Mouse (Mus musculus) limb, embryonic 11.5 days (tissue): ENCODE data around the gene Trappc4. TPM values are rescaled to one million over a fixed set of nuclear protein-coding genes. Genes with fewer than 3 reads are reported as not detected.
"Not testable (repeated sequence)": the region's sequence is repeated elsewhere in the genome, so short reads cannot be mapped to it uniquely, and the experiment has no call there.

Source experiments
- ATAC-seq: fragments of 200-750 bp; cut with Nextera tagmentation; 2 replicates; pipeline ENCODE4 v1.8.0; 2017; ENCODE audit warnings: low read depth; ENCODE audit not compliant: insufficient number of reproducible peaks, low FRiP score, low TSS enrichment
- DNase-seq: peaks from one replicate; pipeline ENCODE4 v3.0.0-alpha.2; 2015; ENCODE audit warnings: low spot score
- H3K27ac ChIP-seq: fragments of 300-500 bp; sonication (generic); replicated peaks from 2 replicates; pipeline ENCODE4 v1.5.1; 2014; ENCODE audit warnings: low read depth, mild to moderate bottlenecking, low read length
- H3K27me3 ChIP-seq: fragments of 300-500 bp; sonication (generic); 2 replicates; pipeline ENCODE4 v1.6.1; 2014; ENCODE audit warnings: mild to moderate bottlenecking, low read length, mixed read lengths; ENCODE audit not compliant: control insufficient read depth, insufficient read depth
- H3K36me3 ChIP-seq: fragments of 300-500 bp; sonication (generic); 2 replicates; pipeline ENCODE4 v1.6.1; 2014; ENCODE audit warnings: mild to moderate bottlenecking, low read length, moderate library complexity, mixed read lengths; ENCODE audit not compliant: control insufficient read depth, insufficient read depth
- H3K4me1 ChIP-seq: fragments of 300-500 bp; sonication (generic); 2 replicates; pipeline ENCODE4 v1.6.1; 2014; ENCODE audit warnings: low read length, mixed read lengths; ENCODE audit not compliant: control insufficient read depth, insufficient read depth
- H3K4me2 ChIP-seq: fragments of 300-500 bp; sonication (generic); 2 replicates; pipeline ENCODE4 v1.6.1; 2014; ENCODE audit warnings: low read depth, mild to moderate bottlenecking, moderate library complexity; ENCODE audit not compliant: severe bottlenecking
- H3K4me3 ChIP-seq: fragments of 300-500 bp; sonication (generic); 2 replicates; pipeline ENCODE4 v1.5.1; 2014; ENCODE audit warnings: low read depth, low read length
- H3K9ac ChIP-seq: fragments of 300-500 bp; sonication (generic); 2 replicates; pipeline ENCODE4 v1.6.1; 2014; ENCODE audit warnings: mild to moderate bottlenecking, low read length
- H3K9me3 ChIP-seq: fragments of 300-500 bp; sonication (generic); 2 replicates; pipeline ENCODE4 v1.6.1; 2016; ENCODE audit warnings: low read length; ENCODE audit not compliant: control insufficient read depth
- WGBS: fragments of 180-500 bp; shearing (Covaris S2); extraction: QIAGEN DNeasy Blood & Tissue Kit; methylation state at CpG from one replicate; pipeline ENCODE4 v1.1.7; 2014; 5-methylcytosine and 5-hydroxymethylcytosine counted together
- polyA plus RNA-seq: library from polyadenylated mRNA; unstranded; fragments of >200 nt; fragmentation: Nextera tagmentation; extraction: Ambion mirVana; gene quantifications from 2 replicates; pipeline ENCODE4 v1.2.1, GENCODE M21; 2014

Gene Trappc4
- 141 TPM in 2 replicates for polyA plus RNA-seq

DNA sequence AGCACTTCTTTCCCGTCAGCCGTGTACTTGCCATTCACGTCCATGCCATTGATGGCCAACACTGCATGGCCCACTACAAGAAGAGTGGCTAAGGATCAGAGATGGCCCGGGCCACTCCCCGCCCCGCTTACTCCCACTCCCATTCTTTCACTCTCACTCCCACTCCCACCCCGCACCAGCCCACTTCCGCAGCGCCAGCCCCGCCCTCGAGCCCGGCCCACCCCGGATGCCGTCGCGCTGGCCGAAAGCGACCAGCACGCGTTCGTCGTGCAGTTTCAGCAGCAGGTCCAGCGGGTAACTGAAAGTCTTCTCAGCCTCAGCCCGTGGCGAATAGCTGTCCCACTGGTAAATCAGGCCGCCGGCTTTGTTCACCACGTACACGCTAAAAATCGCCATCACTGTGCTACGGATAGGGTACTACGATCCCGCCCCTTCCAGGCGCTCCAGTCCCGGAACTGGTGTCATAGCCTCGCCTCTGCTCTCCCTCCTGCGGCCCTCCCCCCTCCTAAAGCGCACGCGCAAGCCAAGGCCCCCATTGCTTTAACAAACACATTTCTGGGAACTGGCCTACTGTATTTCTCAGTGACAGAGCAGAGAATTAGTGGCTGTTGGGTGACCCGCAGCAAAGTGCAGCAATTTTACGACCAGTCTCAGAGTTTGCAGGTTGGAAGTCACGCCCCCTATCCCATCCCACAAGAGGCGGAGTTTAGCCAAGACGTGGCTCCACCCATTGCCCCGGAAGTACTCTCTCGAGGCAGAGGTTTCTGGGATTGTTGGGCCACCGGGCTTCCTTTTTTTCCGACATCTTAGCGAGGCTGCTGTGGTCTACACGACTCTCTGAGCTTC, at the start of gene Trappc4, which contains the start of gene Rps25:
Gene Trappc4, minus strand, starts transcription at position 695 of the 846 bp plus-strand sequence.
Gene Rps25, plus strand, starts transcription at position 234 of the 846 bp plus-strand sequence.
- ATAC-seq: peak; percentile 94
- Histone ChIP-seq H3K9me3 (no peaks in the 10 kb centered on the region), H3K4me3 (peak within 1 kb of the TSS; percentile 84), H3K36me3 (peaks cover 30% of the 10 kb centered on the region), H3K4me1 (no peaks in the 10 kb centered on the region), H3K27me3 (no peaks in the 10 kb centered on the region), H3K9ac (peak within 1 kb of the TSS; percentile 87), H3K4me2 (peak within 1 kb of the TSS; percentile 72), H3K27ac (peak within 1 kb of the TSS; percentile 90)
- under 1% methylated on average over 51 of the region's 51 CpGs for WGBS
- DNase-seq: peak; percentile 97

DNA sequence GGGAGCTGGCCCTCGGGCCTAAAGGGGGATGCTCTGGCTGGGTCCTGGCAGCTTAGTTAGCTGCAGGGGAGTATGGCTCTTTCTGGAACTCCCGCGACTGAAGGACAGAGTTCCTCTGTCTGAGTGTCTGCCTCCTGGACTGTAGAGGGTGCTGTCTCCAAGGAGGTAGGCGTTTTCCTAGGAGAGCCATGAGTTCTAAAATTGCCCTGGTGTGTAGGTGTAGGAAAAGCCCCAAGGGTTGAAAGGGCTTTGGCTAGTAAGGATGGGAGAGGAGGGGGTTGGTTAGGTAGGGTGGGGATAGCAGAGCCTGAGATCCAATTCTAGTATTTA, 47.5 kb upstream of the Trappc4 start, which contains the start of gene Upk2:
Gene Upk2, minus strand, starts transcription at position 86 of the 330 bp plus-strand sequence.
- DNase-seq (no peak), ATAC-seq (0 out of 2 replicates have a peak, but pooled peaks have one; percentile 12)
- WGBS: 14% methylated on average over 4 of the region's 4 CpGs
- Histone ChIP-seq H3K4me3 (no peak within 1 kb of the TSS), H3K27ac (no peak within 1 kb of the TSS), H3K4me2 (0 out of 2 replicates have a peak within 1 kb of the TSS, but pooled peaks have one; percentile 12), H3K9ac (no peak within 1 kb of the TSS), H3K27me3 (peaks cover 6% of the 10 kb centered on the region; the same call in 1 of the 2 replicates), H3K9me3 (no peaks in the 10 kb centered on the region), H3K4me1 (0 out of 2 replicates have a peak, but pooled peaks cover 5% of the 10 kb centered on the region), H3K36me3 (no peaks in the 10 kb centered on the region)

DNA sequence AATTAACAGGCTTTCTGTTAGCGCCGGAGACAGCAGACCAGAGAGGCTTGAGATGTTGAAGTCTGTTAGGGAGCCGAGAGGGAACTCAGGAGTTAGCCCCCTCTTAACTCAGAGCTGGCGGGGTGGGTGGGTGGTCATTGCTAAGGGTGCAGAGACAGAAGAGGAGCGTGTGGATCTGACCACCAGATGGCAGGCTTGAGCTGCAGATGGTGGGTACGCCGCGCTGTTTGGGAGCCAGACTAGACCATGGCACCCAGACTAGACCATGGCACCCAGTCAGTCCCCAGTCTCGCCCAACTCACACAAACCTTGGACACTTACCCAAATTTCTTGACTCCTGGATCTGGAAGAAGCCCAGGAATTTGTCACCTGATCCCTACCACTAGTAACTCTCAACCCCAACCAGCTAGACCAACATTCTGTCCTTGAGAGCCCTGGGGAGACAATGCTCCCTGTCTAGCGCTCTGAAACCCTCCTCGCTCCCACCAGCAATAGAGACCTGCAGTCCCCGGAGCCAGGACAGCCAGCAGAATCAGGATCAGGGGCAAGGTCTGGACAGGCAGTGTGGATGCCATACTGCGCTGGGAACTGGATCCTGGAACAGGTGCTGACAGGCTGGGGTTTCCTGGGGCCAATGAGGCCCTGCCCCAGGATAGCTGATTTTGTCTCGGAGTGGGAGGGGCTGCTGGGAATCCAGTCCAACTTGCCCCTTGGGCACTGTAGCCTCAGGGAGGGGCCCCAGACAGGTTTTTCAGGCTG, 46.9 kb upstream of the Trappc4 start:
- peak; percentile 91 for DNase-seq
- 7% methylated on average over 14 of the region's 14 CpGs for WGBS
- Histone ChIP-seq H3K4me3 (no peak overlapping the region), H3K36me3 (no peaks in the 10 kb centered on the region), H3K4me2 (0 out of 2 replicates have a peak overlapping the region, but pooled peaks have one; percentile 12), H3K9me3 (no peaks in the 10 kb centered on the region), H3K9ac (no peak overlapping the region), H3K4me1 (0 out of 2 replicates have a peak, but pooled peaks cover 5% of the 10 kb centered on the region), H3K27me3 (peaks cover 6% of the 10 kb centered on the region; the same call in 1 of the 2 replicates), H3K27ac (no peak overlapping the region)
- peak; percentile 83 for ATAC-seq

DNA sequence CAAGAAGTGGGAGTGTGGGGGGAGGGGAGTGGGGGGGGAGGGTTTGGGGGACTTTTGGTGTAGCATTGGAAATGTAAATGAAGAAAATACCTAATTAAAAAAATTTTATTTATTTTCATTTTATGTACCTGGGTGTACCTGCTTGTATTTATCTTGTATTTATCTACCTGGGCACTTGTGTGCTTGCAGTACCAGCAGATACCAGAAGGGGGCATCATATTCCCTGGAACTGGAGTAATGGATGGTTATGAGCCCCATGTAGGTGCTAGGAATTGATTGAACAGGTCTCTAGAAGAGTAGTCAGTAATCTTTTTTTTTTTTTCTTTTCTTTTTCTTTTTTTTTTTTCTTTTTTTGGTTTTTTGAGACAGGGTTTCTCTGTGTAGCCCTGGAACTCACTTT, 43.0 kb upstream of the Trappc4 start:
- no peak overlapping the region for H3K4me3 ChIP-seq
- H3K9ac ChIP-seq: no peak overlapping the region
- H3K9me3 ChIP-seq: no peaks in the 10 kb centered on the region
- ATAC-seq: no peak
- 0 out of 2 replicates have a peak, but pooled peaks cover 3% of the 10 kb centered on the region for H3K4me1 ChIP-seq
- no peak overlapping the region for H3K27ac ChIP-seq
- no peaks in the 10 kb centered on the region for H3K36me3 ChIP-seq
- H3K4me2 ChIP-seq: no peak overlapping the region
- no peak for DNase-seq
- peaks cover 6% of the 10 kb centered on the region; the same call in 1 of the 2 replicates for H3K27me3 ChIP-seq

DNA sequence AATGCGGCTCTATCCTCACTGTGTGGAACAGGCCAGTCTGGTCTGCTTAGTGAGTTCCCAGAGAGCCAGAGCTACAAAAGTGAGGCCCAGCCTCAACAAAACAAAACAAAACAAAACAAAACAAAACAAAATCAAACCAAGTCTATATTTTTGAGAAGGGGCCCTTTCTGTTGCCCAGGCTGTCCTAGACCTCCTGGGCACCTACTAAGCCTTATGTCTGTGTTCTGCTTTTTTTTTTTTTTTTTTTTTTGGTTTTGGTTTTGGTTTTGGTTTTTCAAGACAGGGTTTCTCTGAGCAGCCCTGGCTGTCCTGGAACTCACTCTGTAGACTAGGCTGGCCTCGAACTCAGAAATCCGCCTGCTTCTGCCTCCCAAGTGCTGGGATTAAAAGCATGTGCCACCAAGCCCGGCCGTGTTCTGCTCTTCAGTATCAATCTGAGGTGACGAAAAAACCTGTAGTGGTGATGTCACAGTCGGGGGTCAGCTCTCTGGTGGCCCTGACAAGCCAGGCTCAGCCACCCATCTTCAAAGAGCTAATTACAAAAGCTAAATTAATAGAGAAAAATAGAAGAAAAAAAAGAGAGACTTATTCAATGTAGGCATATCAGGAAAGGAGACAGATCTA, 37.1 kb upstream of the Trappc4 start:
- not testable (repeated sequence) for DNase-seq, H3K27ac ChIP-seq, H3K9ac ChIP-seq, H3K4me3 ChIP-seq, H3K36me3 ChIP-seq, H3K27me3 ChIP-seq, ATAC-seq, H3K9me3 ChIP-seq, H3K4me2 ChIP-seq, H3K4me1 ChIP-seq
- WGBS: 78% methylated on average over 7 of the region's 7 CpGs

DNA sequence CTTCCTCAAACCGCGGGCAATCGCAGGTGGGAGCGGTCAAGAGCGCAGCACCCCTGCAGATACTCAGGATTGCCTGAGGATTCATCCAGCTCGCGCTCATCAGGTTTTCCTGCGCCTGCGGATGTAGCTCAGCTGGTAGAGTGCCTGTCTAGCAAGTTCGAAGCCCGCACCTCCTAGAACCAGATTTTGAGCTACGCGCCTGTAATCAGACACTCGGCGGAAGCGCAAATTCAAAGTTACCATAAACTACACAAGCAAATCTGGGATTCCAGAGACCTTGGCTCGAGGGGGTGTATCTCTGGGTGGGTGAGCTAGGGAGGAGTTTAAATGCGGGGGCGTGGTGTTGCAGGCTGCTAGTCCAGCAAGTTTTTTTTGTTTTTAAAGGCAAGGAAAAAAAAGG, 33.6 kb upstream of the Trappc4 start, which contains the start of gene Foxr1:
Gene Foxr1, minus strand, starts transcription at position 176 of the 400 bp plus-strand sequence.
- no peaks in the 10 kb centered on the region for H3K4me1 ChIP-seq
- H3K9me3 ChIP-seq: no peaks in the 10 kb centered on the region
- no peaks in the 10 kb centered on the region for H3K36me3 ChIP-seq
- H3K27me3 ChIP-seq: no peaks in the 10 kb centered on the region
- DNase-seq (no peak), ATAC-seq (no peak)
- H3K9ac ChIP-seq: no peak within 1 kb of the TSS
- WGBS: 70% methylated on average over 19 of the region's 19 CpGs
- no peak within 1 kb of the TSS for H3K4me3 ChIP-seq
- no peak within 1 kb of the TSS for H3K27ac ChIP-seq
- no peak within 1 kb of the TSS for H3K4me2 ChIP-seq

DNA sequence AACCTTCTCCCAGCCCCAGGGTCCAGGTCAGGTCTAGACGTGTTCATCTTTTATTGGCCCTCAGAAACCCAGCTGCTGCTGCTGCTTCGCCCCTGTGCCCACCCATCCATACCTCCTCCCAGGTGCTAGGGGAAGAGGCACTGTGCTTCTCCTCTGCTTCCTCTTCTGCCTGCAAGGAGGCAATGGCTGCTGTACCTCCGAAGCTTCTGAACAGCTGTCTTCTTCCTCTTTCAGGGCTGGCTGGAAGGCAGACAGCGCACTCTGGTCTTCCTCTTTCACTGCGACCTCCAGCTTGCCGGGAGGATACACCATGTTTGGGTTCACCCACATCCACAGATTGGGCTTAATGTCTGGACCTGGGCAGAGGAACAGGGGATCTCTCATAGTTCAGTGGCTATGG, 28.3 kb upstream of the Trappc4 start:
- H3K4me2 ChIP-seq: no peak overlapping the region
- no peak overlapping the region for H3K4me3 ChIP-seq
- H3K9me3 ChIP-seq: no peaks in the 10 kb centered on the region
- 82% methylated on average over 6 of the region's 6 CpGs for WGBS
- H3K27ac ChIP-seq: no peak overlapping the region
- H3K36me3 ChIP-seq: no peaks in the 10 kb centered on the region
- DNase-seq: no peak
- no peak for ATAC-seq
- H3K27me3 ChIP-seq: no peaks in the 10 kb centered on the region
- no peaks in the 10 kb centered on the region for H3K4me1 ChIP-seq
- no peak overlapping the region for H3K9ac ChIP-seq
